Mouse (Mus musculus) heart, embryonic 11.5 days (tissue): Measurements from ENCODE around the gene Cyp2d40. TPM values are rescaled to one million over a fixed set of nuclear protein-coding genes. Genes with fewer than 3 reads are reported as not detected.
"Not testable (repeated sequence)": the region's sequence is repeated elsewhere in the genome, so short reads cannot be mapped to it uniquely, and the experiment has no call there.

Experiments used
- ATAC-seq: fragments of 200-750 bp; cut with Nextera tagmentation; replicated peaks from 2 replicates; pipeline ENCODE4 v1.8.0; 2017; ENCODE audit warnings: moderate library complexity; ENCODE audit not compliant: insufficient number of reproducible peaks, low FRiP score, low TSS enrichment
- H3K27ac ChIP-seq: fragments of 300-500 bp; sonication (generic); 2 replicates; pipeline ENCODE4 v1.5.1; 2014; ENCODE audit warnings: mild to moderate bottlenecking, low read depth, low read length
- H3K27me3 ChIP-seq: fragments of 300-500 bp; sonication (generic); 2 replicates; pipeline ENCODE4 v1.6.1; 2014; ENCODE audit warnings: mild to moderate bottlenecking, low read length, mixed read lengths; ENCODE audit not compliant: control insufficient read depth, insufficient read depth
- H3K36me3 ChIP-seq: fragments of 300-500 bp; sonication (generic); 2 replicates; pipeline ENCODE4 v1.6.1; 2014; ENCODE audit warnings: mild to moderate bottlenecking, low read length, moderate library complexity, mixed read lengths; ENCODE audit not compliant: control insufficient read depth, insufficient read depth
- H3K4me1 ChIP-seq: fragments of 300-500 bp; sonication (generic); 2 replicates; pipeline ENCODE4 v1.6.1; 2014; ENCODE audit warnings: low read length; ENCODE audit not compliant: control insufficient read depth, insufficient read depth
- H3K4me2 ChIP-seq: fragments of 300-500 bp; sonication (generic); 2 replicates; pipeline ENCODE4 v1.6.1; 2014; ENCODE audit warnings: mild to moderate bottlenecking, moderate library complexity
- H3K4me3 ChIP-seq: fragments of 300-500 bp; sonication (generic); 2 replicates; pipeline ENCODE4 v1.5.1; 2014; ENCODE audit warnings: low read depth, low read length
- H3K9ac ChIP-seq: fragments of 300-500 bp; sonication (generic); 2 replicates; pipeline ENCODE4 v1.6.1; 2014; ENCODE audit warnings: mild to moderate bottlenecking, low read depth, low read length, moderate library complexity
- H3K9me3 ChIP-seq: fragments of 300-500 bp; sonication (generic); replicated peaks from 2 replicates; pipeline ENCODE4 v1.6.1; 2016; ENCODE audit warnings: low read length; ENCODE audit not compliant: control insufficient read depth
- WGBS: fragments of 180-500 bp; shearing (Covaris S2); extraction: QIAGEN DNeasy Blood & Tissue Kit; methylation state at CpG from one replicate; pipeline ENCODE4 v1.1.7; 2014; ENCODE audit not compliant: insufficient replicate concordance; 5-methylcytosine and 5-hydroxymethylcytosine counted together
- microRNA-seq: library from miRNA; unstranded; fragments of <30 nt; microRNA quantifications from one replicate; pipeline ENCODE4, GENCODE M21; 2016; ENCODE audit warnings: borderline number of aligned reads
- polyA plus RNA-seq: library from polyadenylated mRNA; unstranded; fragments of >200 nt; fragmentation: Nextera tagmentation; extraction: Ambion mirVana; gene quantifications from 2 replicates; pipeline ENCODE4 v1.2.1, GENCODE M21; 2014

Cyp2d40 gene
- polyA plus RNA-seq, 1 experiment from 2014 or later: not detected

GRCm38 (mm10) chr15:82733331-82733925 lies 30.6 kb downstream of the Cyp2d40 start:
- ATAC-seq: not testable (repeated sequence)

More at GRCm38 (mm10) chr15:82733331-82733925, 30.6 kb downstream of the Cyp2d40 start:
- 82% methylated on average over 4 of the region's 4 CpGs for WGBS
- not testable (repeated sequence) for H3K4me1 ChIP-seq, H3K9ac ChIP-seq, H3K27ac ChIP-seq, H3K27me3 ChIP-seq, H3K4me3 ChIP-seq, H3K9me3 ChIP-seq, H3K4me2 ChIP-seq, H3K36me3 ChIP-seq

Small RNAs within 50 kb of the gene (microRNA-seq; reads per million reads assigned to microRNA genes)
- gene Gm27618: not detected

Other genes starting within 250 kb of the Cyp2d40 start
- not detected in 2 replicates for gene Cyp2d12, start 209.1 kb downstream of the Cyp2d40 start, polyA plus RNA-seq
- not detected in 2 replicates for gene Cyp2d34, start 143.2 kb downstream of the Cyp2d40 start, polyA plus RNA-seq
- gene Cyp2d26, start 30.1 kb upstream of the Cyp2d40 start, polyA plus RNA-seq: not detected in 2 replicates
- gene Tcf20, start 223.7 kb upstream of the Cyp2d40 start, polyA plus RNA-seq: 6.7 TPM in 2 replicates